Mouse (Mus musculus): ENCODE data around the gene Trp53rkb.

Gene Trp53rkb

DNA sequence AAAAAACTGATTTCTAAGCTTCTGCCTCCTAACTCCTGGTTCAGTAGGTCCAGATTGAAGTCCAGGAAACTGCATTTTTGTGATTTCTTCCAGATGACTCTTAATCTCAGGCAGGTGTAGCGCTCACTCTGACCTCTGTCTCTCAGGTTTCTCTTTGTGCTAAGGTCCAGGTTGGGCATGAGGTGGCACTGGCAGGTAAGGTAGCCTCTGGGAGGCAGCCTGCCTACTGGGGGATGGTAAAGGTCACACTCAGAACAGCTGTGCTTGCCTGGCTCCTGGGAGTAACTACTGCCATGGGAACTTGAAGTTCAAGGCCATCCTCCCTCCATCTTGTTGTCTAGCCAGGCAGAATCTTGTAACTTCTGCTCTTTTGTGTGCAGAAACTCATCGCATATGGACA lies 41.8 kb downstream of the Trp53rkb start:
- DNase-seq (ENCODE audit: low read depth, low spot score), result no peak

DNA sequence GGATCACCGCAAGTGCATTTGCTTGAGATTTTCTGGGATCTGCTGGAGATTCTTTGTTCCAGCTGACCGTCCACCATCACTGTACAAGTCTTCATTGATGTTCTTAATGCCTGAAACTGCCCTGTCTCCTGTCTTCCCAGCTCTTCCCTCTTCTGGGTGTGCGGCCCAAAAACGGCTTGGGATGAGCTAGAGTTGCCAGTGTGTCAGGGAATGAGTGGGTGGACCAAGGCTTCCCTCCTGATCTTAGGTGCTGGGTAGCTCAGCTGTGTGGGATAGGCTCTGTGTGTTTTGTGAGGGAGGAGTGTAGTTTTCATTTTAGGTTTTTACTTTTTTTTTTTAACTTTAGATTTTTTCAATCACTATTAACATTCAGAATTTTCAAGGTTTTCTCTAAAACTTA lies 42.5 kb downstream of the Trp53rkb start:
- DNase-seq (ENCODE audit: low read depth, low spot score), result peak; percentile 70

DNA sequence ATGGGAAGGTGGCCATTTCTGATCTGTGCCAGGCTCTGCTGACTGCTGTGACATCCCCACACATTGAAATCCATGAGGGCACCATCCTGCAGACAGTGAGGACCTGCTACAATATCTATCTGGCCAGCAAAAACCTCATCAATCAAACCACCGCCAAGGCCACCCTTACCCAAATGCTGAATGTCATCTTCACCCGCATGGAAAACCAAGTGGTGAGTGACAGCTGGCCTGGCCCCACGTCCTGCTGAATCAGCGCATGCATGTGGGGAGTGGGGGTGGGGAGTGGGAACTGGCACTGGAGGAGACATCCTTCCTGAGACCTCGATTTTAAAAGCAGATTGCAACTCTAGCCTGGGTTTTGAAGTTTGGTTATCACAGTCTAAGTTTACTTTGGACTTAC lies 43.2 kb downstream of the Trp53rkb start:
- DNase-seq (ENCODE audit: low read depth, low spot score), result no peak

GRCm38 (mm10) chr2:166841813-166842212 lies 49.5 kb downstream of the Trp53rkb start:
- DNase-seq (ENCODE audit: low read depth, low spot score), result no peak

Measured in brain, adult 2 months (tissue).